Mouse (Mus musculus): ENCODE measurements around the gene Lhx2. TPM values are rescaled to one million over a fixed set of nuclear protein-coding genes. Genes with fewer than 3 reads are reported as not detected.

The Lhx2 gene
- polyA plus RNA-seq, 1 experiment: 2.5 TPM

- Histone ChIP-seq H3K4me1 (replicated peaks; ENCODE audit: control insufficient read depth, insufficient read depth, low read length) (no peaks in the 10 kb centered on the region; the same call in 1 of the 2 replicates), H3K36me3 (ENCODE audit: control insufficient read depth, insufficient read depth, low read length) (no peaks in the 10 kb centered on the region), H3K27ac (ENCODE audit: control insufficient read depth, insufficient read depth, low read length) (no peak overlapping the region), H3K27me3 (ENCODE audit: control insufficient read depth, insufficient read depth, low read length) (no peaks in the 10 kb centered on the region), H3K4me3 (ENCODE audit: control insufficient read depth, insufficient read depth, low read length) (no peak overlapping the region)
- no peak for DNase-seq
- WGBS: 49% methylated on average over 11 of the region's 11 CpGs
- TF ChIP-seq POLR2A (IDR thresholded peaks at IDR 0.05; ENCODE audit: control insufficient read depth, extremely low read depth, insufficient read depth, low read length, poor library complexity) (no peak), CTCF (IDR thresholded peaks at IDR 0.05; ENCODE audit: borderline replicate concordance, control insufficient read depth, extremely low read depth, insufficient read depth, low read length, poor library complexity) (no peak)
Observed at GRCm38 (mm10) chr2:38412599-38413177, 73.6 kb downstream of the Lhx2 start.

GRCm38 (mm10) chr2:38417970-38418369 lies 78.9 kb downstream of the Lhx2 start:
- Histone ChIP-seq H3K4me1 (replicated peaks; ENCODE audit: control insufficient read depth, insufficient read depth, low read length) (no peaks in the 10 kb centered on the region), H3K27ac (ENCODE audit: control insufficient read depth, insufficient read depth, low read length) (no peak overlapping the region), H3K36me3 (ENCODE audit: control insufficient read depth, insufficient read depth, low read length) (no peaks in the 10 kb centered on the region), H3K4me3 (ENCODE audit: control insufficient read depth, insufficient read depth, low read length) (no peak overlapping the region), H3K27me3 (ENCODE audit: control insufficient read depth, insufficient read depth, low read length) (no peaks in the 10 kb centered on the region)
- DNase-seq: peak; percentile 7
- TF ChIP-seq CTCF (IDR thresholded peaks at IDR 0.05; ENCODE audit: borderline replicate concordance, control insufficient read depth, extremely low read depth, insufficient read depth, low read length, poor library complexity) (no peak), POLR2A (IDR thresholded peaks at IDR 0.05; ENCODE audit: control insufficient read depth, extremely low read depth, insufficient read depth, low read length, poor library complexity) (no peak)
- WGBS: 24% methylated on average over 4 of the region's 4 CpGs

Other genes with a start within 250 kb of the Lhx2 start
- 35.9 and 39.6 TPM in 2 replicates for gene Dennd1a, start 51.9 kb upstream of the Lhx2 start, polyA plus RNA-seq (2012; rRNA removed)
- gene Nek6, start 172.4 kb downstream of the Lhx2 start, polyA plus RNA-seq (2012; rRNA removed): 12.4 and 17.2 TPM in 2 replicates